Mouse (Mus musculus) right cerebral cortex, postnatal 14 days (tissue): ENCODE measurements around the gene Pax2.

Source experiments
- DNase-seq: peaks from one replicate; pipeline ENCODE4 v3.0.0; 2022

Gene Pax2

DNA sequence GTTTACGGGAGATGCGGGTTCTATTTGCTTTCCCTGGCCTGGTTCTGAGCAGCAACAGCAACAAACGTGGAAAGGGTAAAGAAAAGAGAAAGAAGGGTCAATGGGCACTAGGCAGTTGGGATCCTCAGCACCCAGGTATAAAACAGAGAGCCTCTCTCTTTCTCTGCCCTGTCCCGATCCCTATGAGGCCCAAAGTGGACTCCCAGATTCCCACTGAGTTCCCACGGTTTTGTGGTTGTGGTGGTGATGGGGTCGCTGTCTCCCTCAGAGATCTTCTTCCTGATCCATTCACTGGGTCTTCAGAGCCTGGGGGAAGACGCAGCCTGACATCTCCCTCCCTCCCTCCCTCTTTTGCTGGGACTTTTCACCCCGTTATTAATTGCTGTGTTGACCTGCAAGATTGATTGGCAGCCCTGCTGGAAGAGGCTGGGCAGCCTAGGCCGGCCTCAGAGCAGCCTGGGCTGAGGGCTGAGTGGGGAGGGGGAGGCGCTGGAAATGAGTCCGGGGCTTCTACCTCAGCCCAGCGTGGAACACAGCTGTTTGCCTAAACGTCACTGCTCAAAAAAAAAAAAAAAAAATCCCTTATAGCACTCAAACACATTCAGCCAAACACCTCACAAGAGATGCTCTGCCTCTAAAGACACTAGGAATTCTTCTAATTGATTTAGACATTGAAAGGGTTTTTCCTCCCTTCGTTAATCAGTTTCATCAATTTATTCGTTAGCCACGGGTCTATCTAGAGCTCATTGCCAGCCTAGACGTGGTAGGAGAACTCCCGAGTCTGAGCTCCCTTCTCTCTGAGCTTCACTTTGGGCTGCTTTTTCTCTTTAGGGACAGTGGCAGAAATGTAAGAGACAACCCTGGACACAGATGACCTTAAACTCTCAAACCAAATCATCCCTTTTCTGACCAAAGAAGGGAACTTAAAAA is 6.5 kb upstream of the Pax2 start:
- DNase-seq = no peak

DNA sequence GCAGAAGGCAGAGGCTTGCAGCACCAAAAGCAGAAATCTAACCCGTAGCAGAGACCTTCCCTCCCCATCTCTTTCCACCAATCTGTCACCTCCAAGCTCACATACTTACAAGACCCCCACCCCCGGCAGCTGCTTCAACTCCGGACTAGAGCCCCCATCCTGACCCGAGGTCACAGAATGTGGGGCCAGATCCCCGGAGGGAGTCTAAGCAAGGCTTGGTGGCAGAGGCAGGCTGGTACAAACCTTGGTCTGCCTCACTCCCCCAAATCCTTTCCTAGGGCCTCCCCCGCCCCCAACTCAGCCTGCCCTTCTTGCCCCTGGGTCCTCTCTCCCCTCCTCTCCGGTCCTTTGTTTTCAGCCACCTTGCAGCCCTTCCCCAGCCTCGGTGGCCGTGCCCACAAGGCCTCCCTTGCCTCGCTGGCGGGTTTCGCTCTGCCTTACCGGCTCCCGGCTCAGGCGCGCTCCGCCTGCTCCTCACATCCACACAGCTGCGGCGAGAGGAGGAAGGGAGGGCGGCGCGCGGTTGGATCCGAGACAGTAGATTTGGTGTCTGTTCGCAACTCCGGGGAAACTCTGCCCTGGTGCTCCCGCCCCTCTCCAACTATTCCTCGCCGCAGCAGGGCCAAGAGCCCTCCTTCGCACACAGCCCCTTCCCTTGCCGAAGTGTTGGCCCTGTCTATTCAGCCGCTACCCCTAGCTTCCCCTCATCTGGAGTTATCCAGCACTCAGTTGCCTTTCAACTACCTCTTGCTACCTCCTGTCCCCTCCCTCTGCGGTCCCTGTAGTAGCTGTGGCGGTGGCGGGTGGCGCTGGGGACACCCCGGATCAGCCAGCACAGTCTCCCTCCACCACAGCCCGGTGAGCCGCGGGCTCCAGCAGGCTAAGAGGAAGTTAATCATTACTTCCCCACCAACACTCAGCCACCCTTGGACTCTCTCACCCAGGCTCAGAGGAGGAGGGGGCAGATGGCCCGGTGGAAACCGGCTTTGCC is 5.5 kb upstream of the Pax2 start:
- no peak for DNase-seq

DNA sequence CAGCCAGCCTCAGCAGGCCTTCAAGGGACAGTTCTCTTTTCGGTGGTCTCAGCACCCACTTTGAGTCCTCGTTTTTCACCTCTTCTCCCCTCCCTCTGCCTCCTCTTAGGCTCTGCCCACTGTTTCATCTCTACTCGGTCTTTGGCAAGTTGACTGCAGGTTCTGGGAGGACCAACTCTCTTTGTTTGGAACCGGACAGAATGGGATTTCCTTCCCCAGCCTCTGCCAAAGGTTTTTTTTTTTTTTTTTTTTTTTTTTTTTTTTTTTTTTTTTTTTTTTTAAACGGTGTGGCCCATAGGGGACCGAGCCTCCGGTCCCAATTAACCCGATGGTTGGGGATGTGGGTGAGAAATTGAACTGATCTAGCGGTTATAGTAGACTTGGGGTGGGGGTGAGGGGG is 4.8 kb upstream of the Pax2 start:
- DNase-seq = no peak

DNA sequence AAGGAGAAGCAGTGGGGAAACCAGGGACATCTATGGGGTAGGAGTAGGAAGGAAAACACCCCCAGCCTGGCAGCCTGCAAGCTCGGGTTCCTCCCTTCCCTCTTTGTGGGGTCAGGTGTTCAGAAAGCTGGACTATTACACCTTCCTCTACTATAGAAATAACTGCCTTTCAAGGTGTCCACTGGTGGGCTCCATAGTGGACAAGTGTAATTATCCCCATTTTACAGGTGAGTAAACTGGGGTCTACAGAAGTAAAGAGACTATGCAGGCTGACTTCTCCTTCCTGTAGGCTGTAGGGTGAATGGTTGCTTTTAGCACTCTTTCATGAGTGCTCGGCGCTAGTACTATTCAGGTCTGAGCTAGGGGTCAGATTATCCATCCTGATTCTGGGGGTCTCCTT is 4.3 kb upstream of the Pax2 start:
- DNase-seq = no peak

DNA sequence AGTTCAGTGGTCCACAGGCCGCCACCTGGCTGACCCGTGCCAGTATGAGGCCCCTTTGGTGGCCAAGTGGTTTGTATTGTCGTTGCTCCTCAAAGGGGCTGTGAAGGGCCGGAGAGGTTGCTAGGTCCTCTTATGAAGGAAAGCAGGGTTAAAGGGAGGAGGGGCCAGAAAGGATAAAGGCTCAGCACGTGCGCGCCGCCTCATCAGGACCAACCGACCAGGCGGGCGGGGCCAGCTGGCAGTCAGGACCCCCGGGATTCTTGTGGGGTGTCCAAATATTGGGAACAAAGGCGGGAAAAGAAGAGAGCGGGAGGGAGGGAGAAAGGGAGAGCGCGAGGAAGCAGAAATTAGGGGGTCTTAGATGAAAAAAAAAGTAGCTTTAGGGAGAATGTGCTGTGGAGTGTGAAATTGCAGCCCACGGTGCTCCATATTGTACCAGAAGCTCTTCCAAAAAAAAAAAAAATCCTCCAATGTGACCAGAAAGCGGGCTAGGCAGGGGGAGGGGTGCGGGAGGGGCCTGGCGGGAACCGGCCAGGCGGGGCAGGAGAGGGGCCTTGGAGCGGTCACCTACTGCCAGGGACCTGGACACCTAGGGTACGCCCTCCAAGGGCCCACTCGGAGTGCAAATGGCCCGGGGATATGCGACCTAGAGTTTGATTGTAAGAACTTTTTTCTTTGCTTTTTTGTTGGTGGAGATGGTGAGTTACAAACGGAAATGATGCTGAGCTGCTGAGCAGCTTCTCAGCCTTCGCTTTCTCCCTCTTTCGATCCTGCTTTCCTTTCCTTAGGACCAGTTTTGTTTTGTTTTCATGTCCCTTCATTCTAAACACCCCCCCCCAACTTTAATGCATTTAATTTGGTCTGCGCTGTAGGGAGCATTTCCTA is 3.5 kb upstream of the Pax2 start:
- DNase-seq = no peak

DNA sequence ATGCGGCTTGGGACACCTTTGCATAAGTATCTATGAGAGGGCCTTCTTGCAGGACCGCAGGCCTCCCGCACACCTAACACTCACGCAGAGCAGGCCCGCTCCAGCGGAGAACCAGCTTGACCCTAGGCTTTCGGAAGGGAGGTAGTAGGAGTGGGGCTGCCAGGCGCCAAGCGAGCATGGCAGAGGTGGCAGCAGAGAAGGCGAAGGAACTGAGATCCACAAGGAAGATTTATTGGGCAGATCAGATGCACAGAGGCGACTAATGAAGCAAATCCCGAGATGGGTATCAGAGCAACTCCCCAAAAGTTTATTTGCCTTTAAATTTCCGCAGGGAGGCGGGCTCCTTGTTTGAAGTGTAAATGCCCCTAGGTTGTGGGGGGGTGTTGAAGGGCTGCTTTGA is 2.5 kb upstream of the Pax2 start:
- DNase-seq = no peak

DNA sequence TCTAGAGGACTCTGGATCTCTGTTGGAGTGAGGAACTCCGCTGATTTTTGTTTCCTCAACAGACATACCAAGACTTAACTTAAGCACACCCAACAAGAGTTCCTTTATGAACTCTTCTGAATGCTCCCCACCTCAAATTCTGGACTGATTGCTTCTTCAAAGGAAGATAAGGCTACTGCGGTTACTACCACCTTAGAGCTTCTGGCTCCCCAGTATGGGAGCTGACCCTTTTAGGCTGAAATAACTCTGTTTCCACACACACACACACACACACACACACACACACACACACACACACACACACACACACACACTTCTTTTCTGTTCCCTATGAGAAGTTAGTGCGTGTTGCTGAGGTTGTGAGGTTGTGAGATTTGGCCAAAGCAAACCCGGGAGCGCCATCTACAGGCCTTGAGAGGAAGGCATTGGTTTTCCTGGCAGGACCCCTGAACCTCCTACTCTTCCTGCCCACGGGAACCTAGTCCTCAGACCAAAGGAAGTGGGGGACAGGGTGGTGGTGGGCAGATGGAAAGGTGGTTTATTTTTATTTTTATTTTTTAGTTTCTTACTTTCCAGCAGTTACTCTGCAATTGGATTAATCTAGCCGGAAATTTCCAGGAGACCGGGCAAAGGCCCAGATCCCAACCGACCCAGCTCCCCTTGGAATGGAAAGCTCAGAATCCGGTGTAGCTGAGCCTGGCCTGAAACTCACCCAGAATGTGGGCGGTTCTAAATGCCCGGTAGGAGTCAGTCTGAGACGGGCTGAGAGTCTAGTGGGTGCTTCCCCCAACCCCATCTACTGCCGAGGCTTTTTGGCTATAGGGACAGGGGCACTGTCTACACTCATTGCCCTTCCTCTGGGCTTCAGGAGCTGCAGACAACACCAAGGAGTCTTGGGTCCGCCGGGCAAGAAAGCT is 1.1 kb upstream of the Pax2 start:
- DNase-seq = peak; percentile 33

DNA sequence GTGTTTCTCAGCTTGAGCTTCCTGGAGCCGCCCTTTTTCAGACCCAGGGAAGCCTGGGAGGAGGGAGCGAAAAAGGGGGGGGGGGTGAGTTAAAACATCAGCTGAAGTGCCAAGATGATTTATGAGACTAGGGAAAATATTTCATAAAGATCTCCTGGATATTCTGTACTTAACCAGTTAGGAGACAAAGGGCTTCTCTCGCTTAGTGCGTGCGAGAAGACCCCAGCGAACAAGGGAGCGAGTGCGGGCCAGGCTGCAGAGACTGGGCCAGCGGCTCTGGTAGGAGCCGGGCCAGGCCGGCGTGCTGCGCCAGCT is 510 bp upstream of the Pax2 start:
- no peak for DNase-seq

DNA sequence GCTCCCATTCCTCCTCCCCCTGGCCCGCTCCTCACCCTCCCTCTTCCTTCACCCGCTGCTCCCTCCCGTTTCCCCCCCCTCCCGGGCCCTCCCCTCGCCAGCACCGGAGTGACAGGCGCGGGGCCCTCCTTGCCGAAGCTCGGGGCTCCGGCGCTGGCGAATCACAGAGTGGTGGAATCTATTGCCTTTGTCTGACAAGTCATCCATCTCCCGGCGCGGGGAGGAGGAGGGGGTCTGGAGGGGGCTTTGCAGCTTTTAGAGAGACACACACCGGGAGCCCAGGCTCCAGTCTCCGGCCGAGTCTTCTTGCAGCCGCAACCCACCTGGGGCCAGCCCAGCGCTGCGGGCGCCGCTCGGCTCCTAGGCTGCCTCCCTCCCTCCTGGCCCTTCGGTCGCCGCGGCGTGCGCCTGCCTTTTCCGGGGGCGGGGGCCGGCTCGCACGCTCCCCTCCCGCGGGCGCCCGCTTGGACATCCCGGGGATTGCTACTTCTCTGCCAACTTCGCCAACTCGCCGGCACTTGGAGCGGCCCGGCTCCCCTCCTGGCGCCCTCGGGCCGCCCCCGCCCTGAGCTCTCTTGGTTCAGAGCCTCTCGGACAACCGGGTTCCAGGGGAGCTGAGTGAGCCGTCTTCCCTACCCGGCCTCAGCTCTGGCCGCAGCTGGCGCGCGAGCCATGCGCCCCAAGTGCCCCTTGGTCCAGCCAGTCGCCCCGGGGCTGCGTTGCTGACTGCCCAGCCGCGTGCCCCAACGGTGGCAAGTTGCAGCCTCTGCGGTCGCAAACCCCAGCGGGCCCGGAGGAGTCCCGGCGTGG is 781 bp downstream of the Pax2 start:
- DNase-seq = no peak

DNA sequence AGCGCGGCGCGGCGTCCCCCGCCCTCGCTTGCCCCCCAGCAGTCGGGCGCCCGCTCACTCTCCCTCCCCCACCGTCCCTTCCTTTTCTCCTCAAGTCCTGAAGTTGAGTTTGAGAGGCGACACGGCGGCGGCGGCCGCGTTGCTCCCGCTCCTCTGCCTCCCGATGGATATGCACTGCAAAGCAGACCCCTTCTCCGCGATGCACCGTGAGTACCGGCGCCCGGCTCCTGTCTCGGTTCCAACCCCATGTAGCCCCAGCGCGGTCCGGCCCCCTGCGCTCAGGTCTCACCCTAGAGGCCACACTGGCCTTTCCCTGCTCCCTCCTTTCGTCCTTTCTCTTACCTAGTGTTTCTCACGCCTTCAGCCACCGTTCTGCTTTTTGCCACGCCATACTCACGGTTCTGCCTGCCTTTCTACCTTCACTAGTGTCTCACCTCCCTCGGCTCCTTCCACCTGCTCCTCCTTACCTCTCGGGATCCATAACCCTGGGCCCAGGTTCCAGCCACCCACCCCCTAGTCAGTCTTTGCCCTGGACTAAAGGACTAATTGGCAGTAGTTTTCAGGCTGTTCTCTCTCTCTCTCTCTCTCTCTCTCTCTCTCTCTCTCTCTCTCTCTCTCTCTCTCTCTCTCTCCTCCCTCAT is 1.5 kb downstream of the Pax2 start:
- no peak for DNase-seq

DNA sequence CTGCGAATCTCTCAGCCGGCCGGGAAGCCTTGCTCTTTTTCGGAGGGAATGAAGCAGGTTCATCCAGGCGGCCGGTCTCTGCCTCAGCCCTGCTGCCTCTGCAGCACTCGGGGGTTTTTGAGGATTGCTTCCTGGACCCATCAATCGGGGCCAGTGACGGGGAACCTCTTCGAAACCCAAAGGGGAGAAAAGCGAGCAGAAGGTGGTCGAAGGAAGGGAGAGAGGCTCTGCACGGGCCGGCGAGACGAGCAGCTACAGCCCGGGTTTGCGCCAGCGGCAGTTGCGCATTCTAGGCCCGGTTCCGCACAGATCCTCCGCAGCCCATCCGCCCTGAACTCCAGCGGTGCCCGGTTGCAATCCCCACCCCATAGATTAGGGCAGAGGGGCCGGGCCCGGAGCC is 3.0 kb downstream of the Pax2 start:
- no peak for DNase-seq

DNA sequence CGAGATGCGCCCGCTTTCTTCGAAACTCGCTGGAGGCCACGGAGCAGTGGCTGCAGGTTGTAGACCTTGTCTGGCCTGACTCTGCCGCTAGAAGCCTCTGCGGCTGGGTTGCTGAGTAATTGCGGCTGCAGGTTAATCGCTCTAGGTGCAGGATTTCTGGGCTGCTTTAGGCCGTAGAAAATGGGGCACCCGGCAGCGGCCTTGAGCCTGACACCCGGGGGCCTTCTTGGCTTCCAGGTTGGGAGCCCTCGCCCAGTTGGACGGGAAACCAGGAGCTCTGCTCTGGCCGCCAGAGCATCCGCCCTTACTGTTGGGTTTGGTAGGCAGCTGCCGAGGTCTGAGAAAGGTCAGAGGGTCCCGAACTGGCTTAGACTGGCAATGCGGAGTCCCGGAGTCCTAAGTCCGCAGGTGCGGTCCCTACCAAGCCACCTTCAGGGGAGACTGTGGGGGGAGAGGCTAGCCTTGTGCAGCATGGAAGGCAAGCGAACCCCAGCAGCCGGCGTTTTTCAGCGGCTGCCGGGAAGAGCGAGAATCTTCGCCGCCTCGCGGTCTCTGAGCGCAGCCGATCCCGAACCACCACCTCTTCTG is 3.8 kb downstream of the Pax2 start:
- DNase-seq = no peak

DNA sequence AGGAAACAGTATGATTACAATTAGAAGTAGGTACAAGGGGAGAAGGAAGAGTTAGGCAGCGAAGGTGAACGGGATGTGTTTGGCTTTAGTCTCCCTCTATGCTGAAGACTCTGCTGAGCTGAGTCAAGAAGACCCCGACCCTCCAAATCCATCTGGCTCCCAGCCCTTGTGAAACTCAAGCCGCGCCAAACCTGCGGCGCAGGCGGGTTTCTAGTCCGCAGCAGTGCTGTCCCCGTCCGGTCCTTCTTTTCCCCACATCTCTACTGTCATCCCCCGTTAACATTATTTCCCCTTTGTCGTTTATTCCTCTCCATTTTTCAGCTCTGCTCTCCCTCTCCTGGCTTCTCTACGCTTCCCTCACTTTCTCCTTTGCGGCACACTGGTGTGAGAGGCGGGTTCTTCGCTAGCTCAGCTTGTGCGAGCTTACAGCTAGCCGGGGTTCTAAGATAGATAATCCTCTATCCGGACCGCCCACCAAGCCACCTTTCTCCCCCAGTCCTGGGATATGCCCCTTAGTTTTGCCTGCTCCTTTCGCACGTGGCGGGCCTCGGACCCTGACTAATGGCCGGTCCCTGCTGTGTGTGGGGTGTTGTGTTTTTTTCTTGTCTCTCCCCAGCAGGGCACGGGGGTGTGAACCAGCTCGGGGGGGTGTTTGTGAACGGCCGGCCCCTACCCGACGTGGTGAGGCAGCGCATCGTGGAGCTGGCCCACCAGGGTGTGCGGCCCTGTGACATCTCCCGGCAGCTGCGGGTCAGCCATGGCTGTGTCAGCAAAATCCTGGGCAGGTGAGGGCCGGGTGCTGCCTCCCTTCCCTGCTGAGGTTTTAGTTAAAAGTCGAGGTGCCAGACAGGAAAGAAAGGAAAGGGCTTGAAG is 4.7 kb downstream of the Pax2 start:
- no peak for DNase-seq

DNA sequence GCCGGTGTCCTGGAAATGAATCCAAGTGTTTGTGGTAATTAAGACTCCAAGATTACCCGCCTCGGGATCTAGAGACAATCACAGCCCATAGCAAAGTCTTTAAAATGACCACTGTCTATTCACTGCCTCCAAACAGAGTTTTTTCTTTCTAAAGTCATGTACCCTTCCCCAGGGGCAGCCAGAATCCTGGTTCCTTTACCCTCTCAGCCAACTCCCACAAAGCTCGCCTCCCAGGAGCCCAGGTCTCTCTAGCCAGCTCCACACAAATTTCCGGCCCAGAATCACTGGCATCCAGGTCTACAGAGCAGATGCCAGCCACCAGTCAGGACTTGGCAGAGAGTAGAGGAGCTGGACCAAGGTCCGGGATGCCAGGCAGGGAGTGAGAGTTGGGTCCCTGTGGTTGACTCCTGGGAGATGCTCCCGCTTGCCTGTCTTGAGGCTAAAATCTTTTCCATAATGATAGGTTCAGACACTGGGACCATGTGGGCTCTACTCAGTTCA is 6.3 kb downstream of the Pax2 start:
- no peak for DNase-seq

DNA sequence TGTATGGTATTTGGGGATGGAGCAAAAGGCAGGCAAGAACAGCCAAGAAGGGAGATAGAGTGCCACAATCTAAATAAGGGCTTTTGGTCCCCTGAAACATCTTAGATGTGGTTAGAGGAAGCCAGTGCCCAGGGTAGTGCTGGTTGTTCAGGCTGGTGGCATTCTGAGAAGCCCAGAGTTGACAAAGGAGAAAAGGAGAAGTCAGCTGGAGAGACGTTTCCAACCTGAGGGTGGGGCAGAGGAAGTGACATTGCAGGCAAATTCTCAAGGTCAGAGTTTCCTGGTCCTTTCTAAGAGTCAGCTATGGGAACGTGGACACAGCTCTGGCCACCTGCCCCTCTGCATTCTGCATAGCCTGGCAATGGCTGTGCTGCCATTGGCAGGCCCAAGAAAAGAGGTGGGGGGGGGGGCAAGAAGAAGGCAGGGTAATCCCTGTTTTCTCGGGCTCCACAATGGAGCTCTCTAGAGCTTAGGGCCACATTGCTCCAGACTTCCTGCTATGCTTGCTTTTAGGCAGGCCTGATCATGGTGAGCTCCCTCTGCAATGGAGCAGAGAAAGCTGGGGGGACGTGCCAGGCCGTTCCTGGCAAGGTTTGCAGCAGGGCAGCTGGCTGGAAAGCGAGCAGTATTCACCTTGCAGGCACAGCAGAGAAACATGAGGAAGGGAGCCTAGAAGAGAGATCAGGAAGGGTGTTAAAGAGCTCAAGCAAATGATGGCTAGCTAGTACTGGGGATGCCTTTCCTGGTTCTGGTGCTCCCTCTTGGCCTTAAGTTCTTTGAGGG is 14.6 kb downstream of the Pax2 start:
- no peak for DNase-seq

DNA sequence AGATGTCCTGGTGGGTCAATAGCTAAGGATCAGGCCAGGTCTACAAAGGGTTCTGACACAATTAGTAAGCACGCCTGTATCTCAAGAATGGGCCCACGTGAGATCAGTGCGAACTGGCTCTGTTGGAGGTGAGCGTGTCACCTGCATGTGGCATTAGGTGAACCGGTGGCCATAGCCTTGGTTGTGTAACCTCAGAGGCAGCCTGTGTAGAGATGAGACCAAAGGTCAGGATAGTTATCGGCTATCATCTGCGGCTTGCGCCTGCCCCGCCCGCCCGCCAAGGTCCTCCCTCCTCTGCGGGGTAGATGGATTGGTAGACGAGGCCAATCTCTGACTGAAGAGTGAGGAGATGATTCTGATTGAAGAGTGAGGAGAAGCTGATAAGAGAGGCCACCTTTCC is 15.7 kb downstream of the Pax2 start:
- no peak for DNase-seq

DNA sequence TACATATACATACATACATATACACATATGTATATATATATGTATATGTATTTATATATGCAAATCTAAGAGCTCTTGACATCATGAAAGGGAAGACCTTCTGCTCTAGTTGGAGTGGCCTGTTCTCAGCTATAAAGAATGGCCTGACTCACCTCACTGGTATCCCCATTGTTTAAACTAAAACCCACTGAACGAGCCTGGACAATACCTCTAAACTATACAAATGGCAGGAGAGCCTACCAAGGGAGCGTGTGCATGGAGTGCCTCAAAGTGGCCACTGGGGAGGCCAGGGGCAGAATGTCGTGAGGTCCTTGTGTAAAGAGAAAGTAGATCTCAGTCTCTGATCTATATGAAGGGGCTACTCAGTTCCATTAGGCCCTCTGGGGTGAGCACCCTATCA is 26.1 kb downstream of the Pax2 start:
- DNase-seq = no peak

DNA sequence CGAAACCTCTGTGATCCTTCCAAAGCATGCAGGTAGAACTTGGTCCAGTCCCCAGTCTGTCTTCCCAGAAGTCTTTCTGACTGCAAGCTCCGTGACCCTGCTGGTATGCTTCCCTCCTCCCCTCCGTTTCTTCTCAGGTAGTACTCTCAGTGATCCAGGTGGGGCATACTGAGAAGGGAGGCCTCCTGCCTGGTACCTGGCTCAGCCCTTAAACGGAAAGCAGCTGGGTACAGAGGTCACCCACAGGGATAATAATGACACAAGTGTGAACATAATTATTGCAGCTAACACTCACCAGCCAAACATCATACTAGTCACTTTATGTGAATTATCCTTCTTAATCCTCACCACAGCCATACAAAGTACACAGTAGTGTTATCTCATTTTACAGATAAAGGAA is 28.5 kb downstream of the Pax2 start:
- DNase-seq = no peak
